Mouse (Mus musculus): ENCODE measurements around the gene Olfr448. TPM values are rescaled to one million over a fixed set of nuclear protein-coding genes. Genes with fewer than 3 reads are reported as not detected.
A peak's percentile ranks its signal among the peaks of the same experiment; 100 is the strongest.

The Olfr448 gene
- not detected in 2 replicates for polyA plus RNA-seq (2014; fragmentation: Nextera tagmentation; extraction: Ambion mirVana)

- H3K4me2 ChIP-seq (ENCODE audit: low read length), result no peak within 1 kb of the TSS
- H3K9me3 ChIP-seq (ENCODE audit: control insufficient read depth, low read length), result no peaks in the 10 kb centered on the region
- H3K4me1 ChIP-seq (replicated peaks; ENCODE audit: control insufficient read depth, insufficient read depth, low read length), result no peaks in the 10 kb centered on the region
- H3K36me3 ChIP-seq (ENCODE audit: control insufficient read depth, insufficient read depth, low read length), result no peaks in the 10 kb centered on the region
- H3K27ac ChIP-seq (ENCODE audit: low read depth), result no peak within 1 kb of the TSS
- H3K4me3 ChIP-seq (ENCODE audit: low read depth, low read length), result no peak within 1 kb of the TSS
- H3K27me3 ChIP-seq (replicated peaks; ENCODE audit: control insufficient read depth, insufficient read depth, low read length), result no peaks in the 10 kb centered on the region
- H3K9ac ChIP-seq (ENCODE audit: low read length), result no peak within 1 kb of the TSS
- DNase-seq (ENCODE audit: low spot score) (no peak), ATAC-seq (replicated peaks; ENCODE audit: low FRiP score, low TSS enrichment, low read depth) (no peak)
- 94% methylated on average over 1 of the region's 1 CpGs for WGBS
Observed at GRCm38 (mm10) chr6:42890141-42890540, at the start of gene Olfr448. Gene Olfr448, plus strand, starts transcription at chr6:42890441.

- WGBS, result 15% methylated on average over 4 of the region's 4 CpGs
- Histone ChIP-seq H3K9ac (ENCODE audit: low read length) (no peak overlapping the region), H3K9me3 (ENCODE audit: control insufficient read depth, low read length) (no peaks in the 10 kb centered on the region), H3K27ac (ENCODE audit: low read depth) (no peak overlapping the region), H3K4me1 (replicated peaks; ENCODE audit: control insufficient read depth, insufficient read depth, low read length) (no peaks in the 10 kb centered on the region), H3K4me2 (ENCODE audit: low read length) (no peak overlapping the region), H3K4me3 (ENCODE audit: low read depth, low read length) (no peak overlapping the region), H3K36me3 (ENCODE audit: control insufficient read depth, insufficient read depth, low read length) (no peaks in the 10 kb centered on the region), H3K27me3 (replicated peaks; ENCODE audit: control insufficient read depth, insufficient read depth, low read length) (no peaks in the 10 kb centered on the region)
- DNase-seq (ENCODE audit: low spot score), result no peak
- peak; percentile 75; the same call in 1 of the 2 replicates for ATAC-seq (replicated peaks; ENCODE audit: low FRiP score, low TSS enrichment, low read depth)
Observed at GRCm38 (mm10) chr6:42860222-42860819, 29.9 kb upstream of the Olfr448 start.

DNA sequence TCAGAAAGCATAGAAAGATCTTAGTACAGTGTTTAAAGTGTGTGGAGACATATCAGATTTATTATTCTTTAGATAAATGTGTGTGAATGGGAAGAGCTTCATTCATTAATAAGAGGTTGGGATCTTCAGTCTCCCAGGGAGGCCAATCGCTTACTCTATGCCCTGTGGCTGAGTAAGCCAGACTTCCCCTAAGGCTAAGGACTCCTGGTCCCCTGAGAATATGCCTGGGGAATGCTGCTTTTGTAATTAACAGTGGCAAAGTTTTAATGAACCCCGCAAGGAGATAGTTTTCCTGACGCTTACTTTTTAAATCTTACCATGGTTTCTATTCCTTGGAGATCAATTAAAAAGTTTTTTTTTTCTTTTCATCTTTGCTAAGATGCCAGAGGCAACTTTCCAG, 20.5 kb upstream of the Olfr448 start:
- DNase-seq (ENCODE audit: low spot score), result no peak
- Histone ChIP-seq H3K9me3 (ENCODE audit: control insufficient read depth, low read length) (no peaks in the 10 kb centered on the region), H3K36me3 (ENCODE audit: control insufficient read depth, insufficient read depth, low read length) (no peaks in the 10 kb centered on the region), H3K27ac (ENCODE audit: low read depth) (no peak overlapping the region), H3K4me2 (ENCODE audit: low read length) (no peak overlapping the region), H3K4me3 (ENCODE audit: low read depth, low read length) (no peak overlapping the region), H3K4me1 (replicated peaks; ENCODE audit: control insufficient read depth, insufficient read depth, low read length) (no peaks in the 10 kb centered on the region), H3K9ac (ENCODE audit: low read length) (no peak overlapping the region), H3K27me3 (replicated peaks; ENCODE audit: control insufficient read depth, insufficient read depth, low read length) (no peaks in the 10 kb centered on the region)
- ATAC-seq (replicated peaks; ENCODE audit: low FRiP score, low TSS enrichment, low read depth), result no peak
- WGBS, result 83% methylated on average over 3 of the region's 3 CpGs

DNA sequence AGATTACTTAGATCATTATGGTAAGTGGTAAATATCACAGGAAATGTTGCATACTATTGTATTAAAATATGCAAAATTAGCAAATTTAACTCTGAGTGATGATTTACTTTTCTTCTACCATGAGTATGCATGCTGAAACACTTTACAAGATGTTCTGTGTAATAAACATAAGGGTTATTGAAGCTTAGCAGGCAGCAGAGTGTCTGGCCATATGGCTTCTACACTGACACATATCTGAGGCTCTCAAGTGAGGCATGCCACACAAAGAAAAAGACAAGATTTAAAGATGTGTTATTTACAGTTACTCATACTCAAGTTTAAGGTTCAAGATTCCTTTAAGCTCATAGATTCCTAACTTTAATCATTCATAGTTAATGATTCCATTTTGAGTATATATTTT, 13.9 kb upstream of the Olfr448 start:
- Histone ChIP-seq H3K9me3 (ENCODE audit: control insufficient read depth, low read length) (no peaks in the 10 kb centered on the region), H3K27me3 (replicated peaks; ENCODE audit: control insufficient read depth, insufficient read depth, low read length) (no peaks in the 10 kb centered on the region), H3K4me1 (replicated peaks; ENCODE audit: control insufficient read depth, insufficient read depth, low read length) (no peaks in the 10 kb centered on the region), H3K36me3 (ENCODE audit: control insufficient read depth, insufficient read depth, low read length) (no peaks in the 10 kb centered on the region), H3K4me2 (ENCODE audit: low read length) (no peak overlapping the region), H3K9ac (ENCODE audit: low read length) (no peak overlapping the region), H3K27ac (ENCODE audit: low read depth) (no peak overlapping the region), H3K4me3 (ENCODE audit: low read depth, low read length) (no peak overlapping the region)
- ATAC-seq (replicated peaks; ENCODE audit: low FRiP score, low TSS enrichment, low read depth) (no peak), DNase-seq (ENCODE audit: low spot score) (no peak)

GRCm38 (mm10) chr6:42900345-42900744, 10.1 kb downstream of the Olfr448 start:
- no peaks in the 10 kb centered on the region for H3K9me3 ChIP-seq (ENCODE audit: control insufficient read depth, low read length)
- H3K4me3 ChIP-seq (ENCODE audit: low read depth, low read length), result no peak overlapping the region
- H3K9ac ChIP-seq (ENCODE audit: low read length), result no peak overlapping the region
- no peaks in the 10 kb centered on the region for H3K36me3 ChIP-seq (ENCODE audit: control insufficient read depth, insufficient read depth, low read length)
- ATAC-seq (replicated peaks; ENCODE audit: low FRiP score, low TSS enrichment, low read depth) (no peak), DNase-seq (ENCODE audit: low spot score) (no peak)
- H3K4me2 ChIP-seq (ENCODE audit: low read length), result no peak overlapping the region
- 4% methylated on average over 1 of the region's 1 CpGs for WGBS
- no peak overlapping the region for H3K27ac ChIP-seq (ENCODE audit: low read depth)
- H3K4me1 ChIP-seq (replicated peaks; ENCODE audit: control insufficient read depth, insufficient read depth, low read length), result no peaks in the 10 kb centered on the region
- no peaks in the 10 kb centered on the region for H3K27me3 ChIP-seq (replicated peaks; ENCODE audit: control insufficient read depth, insufficient read depth, low read length)

GRCm38 (mm10) chr6:42908578-42908977, 18.3 kb downstream of the Olfr448 start, which contains the start of gene Olfr447:
Gene Olfr447, plus strand, starts transcription at chr6:42908878.
- H3K27me3 ChIP-seq (replicated peaks; ENCODE audit: control insufficient read depth, insufficient read depth, low read length), result no peaks in the 10 kb centered on the region
- H3K4me2 ChIP-seq (ENCODE audit: low read length), result no peak within 1 kb of the TSS
- H3K9ac ChIP-seq (ENCODE audit: low read length), result no peak within 1 kb of the TSS
- no peaks in the 10 kb centered on the region for H3K9me3 ChIP-seq (ENCODE audit: control insufficient read depth, low read length)
- ATAC-seq (replicated peaks; ENCODE audit: low FRiP score, low TSS enrichment, low read depth), result no peak
- no peak within 1 kb of the TSS for H3K27ac ChIP-seq (ENCODE audit: low read depth)
- H3K4me1 ChIP-seq (replicated peaks; ENCODE audit: control insufficient read depth, insufficient read depth, low read length), result no peaks in the 10 kb centered on the region
- no peak within 1 kb of the TSS for H3K4me3 ChIP-seq (ENCODE audit: low read depth, low read length)
- DNase-seq (ENCODE audit: low spot score), result no peak
- H3K36me3 ChIP-seq (ENCODE audit: control insufficient read depth, insufficient read depth, low read length), result no peaks in the 10 kb centered on the region

DNA sequence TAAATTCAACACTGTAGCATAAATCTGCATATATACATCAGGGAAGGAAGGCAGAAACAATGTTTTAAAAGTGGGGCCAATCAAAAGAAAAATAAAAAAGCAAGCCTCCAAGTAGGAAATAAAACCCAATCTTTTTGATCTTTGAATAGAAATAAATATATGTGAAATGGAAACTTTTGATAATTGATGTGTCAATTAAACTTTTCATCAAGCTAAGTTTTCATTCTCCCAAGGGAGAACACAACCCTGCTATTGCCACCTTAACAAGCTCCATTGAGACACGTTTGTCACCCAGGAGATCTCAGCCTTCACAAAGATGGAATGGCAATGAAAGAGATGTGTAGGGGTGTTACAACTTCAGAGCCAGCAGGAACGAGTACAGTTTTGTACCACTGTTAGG, 30.8 kb downstream of the Olfr448 start, which contains the start of gene Olfr446:
Olfr446 (plus strand) TSS at position 301 of the 400 bp plus-strand sequence.
- no peaks in the 10 kb centered on the region for H3K27me3 ChIP-seq (replicated peaks; ENCODE audit: control insufficient read depth, insufficient read depth, low read length)
- H3K4me3 ChIP-seq (ENCODE audit: low read depth, low read length), result no peak within 1 kb of the TSS
- no peak within 1 kb of the TSS for H3K27ac ChIP-seq (ENCODE audit: low read depth)
- H3K9me3 ChIP-seq (ENCODE audit: control insufficient read depth, low read length), result no peaks in the 10 kb centered on the region
- 76% methylated on average over 2 of the region's 2 CpGs for WGBS
- no peak within 1 kb of the TSS for H3K4me2 ChIP-seq (ENCODE audit: low read length)
- H3K36me3 ChIP-seq (ENCODE audit: control insufficient read depth, insufficient read depth, low read length), result no peaks in the 10 kb centered on the region
- ATAC-seq (replicated peaks; ENCODE audit: low FRiP score, low TSS enrichment, low read depth) (no peak), DNase-seq (ENCODE audit: low spot score) (no peak)
- H3K4me1 ChIP-seq (replicated peaks; ENCODE audit: control insufficient read depth, insufficient read depth, low read length), result no peaks in the 10 kb centered on the region
- no peak within 1 kb of the TSS for H3K9ac ChIP-seq (ENCODE audit: low read length)

Other genes with a start within 250 kb of the Olfr448 start
- gene Tcaf2, start 245.2 kb upstream of the Olfr448 start, polyA plus RNA-seq (2014; fragmentation: Nextera tagmentation; extraction: Ambion mirVana), result 3.4 and 3.5 TPM in 2 replicates
- gene Tcaf1, start 180.4 kb upstream of the Olfr448 start, polyA plus RNA-seq (2014; fragmentation: Nextera tagmentation; extraction: Ambion mirVana), result 77.1 and 85.5 TPM in 2 replicates
- gene Olfr453, start 151.1 kb upstream of the Olfr448 start, polyA plus RNA-seq (2014; fragmentation: Nextera tagmentation; extraction: Ambion mirVana), result not detected in 2 replicates
- not detected in 2 replicates for gene Olfr38, start 134.0 kb upstream of the Olfr448 start, polyA plus RNA-seq (2014; fragmentation: Nextera tagmentation; extraction: Ambion mirVana)
- not detected in 2 replicates for gene Olfr452, start 105.3 kb upstream of the Olfr448 start, polyA plus RNA-seq (2014; fragmentation: Nextera tagmentation; extraction: Ambion mirVana)
- not detected in 2 replicates for gene Olfr450, start 78.5 kb upstream of the Olfr448 start, polyA plus RNA-seq (2014; fragmentation: Nextera tagmentation; extraction: Ambion mirVana)
- not detected in 2 replicates for gene Olfr449, start 56.1 kb upstream of the Olfr448 start, polyA plus RNA-seq (2014; fragmentation: Nextera tagmentation; extraction: Ambion mirVana)
- gene Olfr447, start 18.4 kb downstream of the Olfr448 start, polyA plus RNA-seq (2014; fragmentation: Nextera tagmentation; extraction: Ambion mirVana), result not detected in 2 replicates
- not detected in 2 replicates for gene Olfr446, start 30.9 kb downstream of the Olfr448 start, polyA plus RNA-seq (2014; fragmentation: Nextera tagmentation; extraction: Ambion mirVana)
- gene Olfr444, start 58.6 kb downstream of the Olfr448 start, polyA plus RNA-seq (2014; fragmentation: Nextera tagmentation; extraction: Ambion mirVana), result not detected in 2 replicates
- not detected in 2 replicates for gene Olfr441, start 215.9 kb downstream of the Olfr448 start, polyA plus RNA-seq (2014; fragmentation: Nextera tagmentation; extraction: Ambion mirVana)

All from intestine, embryonic 14.5 days (tissue).